Mouse (Mus musculus) limb, embryonic 14.5 days (tissue): ENCODE results near the gene Itm2c. TPM values are rescaled to one million over a fixed set of nuclear protein-coding genes. Genes with fewer than 3 reads are reported as not detected.
A peak's percentile ranks its signal among the peaks of the same experiment; 100 is the strongest.

Source experiments
- ATAC-seq: fragments of 200-750 bp; cut with Nextera tagmentation; 2 replicates; pipeline ENCODE4 v1.8.0; 2017; ENCODE audit warnings: low read depth, moderate number of reproducible peaks, moderate TSS enrichment; ENCODE audit not compliant: low FRiP score
- DNase-seq: peaks from one replicate; pipeline ENCODE4 v3.0.0-alpha.2; 2015; ENCODE audit warnings: low spot score
- H3K27ac ChIP-seq: fragments of 300-500 bp; sonication (generic); replicated peaks from 2 replicates; pipeline ENCODE4 v1.5.1; 2014; ENCODE audit warnings: low read depth, mild to moderate bottlenecking, low read length, moderate library complexity, mixed read lengths
- H3K27me3 ChIP-seq: fragments of 300-500 bp; sonication (generic); 2 replicates; pipeline ENCODE4 v1.6.1; 2014; ENCODE audit warnings: low read length, mixed read lengths; ENCODE audit not compliant: control insufficient read depth, insufficient read depth
- H3K36me3 ChIP-seq: fragments of 300-500 bp; sonication (generic); 2 replicates; pipeline ENCODE4 v1.6.1; 2014; ENCODE audit warnings: mild to moderate bottlenecking, low read length, moderate library complexity, mixed read lengths; ENCODE audit not compliant: control insufficient read depth, insufficient read depth
- H3K4me1 ChIP-seq: fragments of 300-500 bp; sonication (generic); 2 replicates; pipeline ENCODE4 v1.6.1; 2014; ENCODE audit warnings: antibody characterized with exemption, low read length, mixed read lengths; ENCODE audit not compliant: control insufficient read depth, insufficient read depth
- H3K4me2 ChIP-seq: fragments of 300-500 bp; sonication (generic); replicated peaks from 2 replicates; pipeline ENCODE4 v1.6.1; 2014; ENCODE audit warnings: low read depth, mild to moderate bottlenecking, low read length, moderate library complexity; ENCODE audit not compliant: severe bottlenecking
- H3K4me3 ChIP-seq: fragments of 300-500 bp; sonication (generic); replicated peaks from 2 replicates; pipeline ENCODE4 v1.5.1; 2014; ENCODE audit warnings: low read length
- H3K9ac ChIP-seq: fragments of 300-500 bp; sonication (generic); 2 replicates; pipeline ENCODE4 v1.6.1; 2014; ENCODE audit warnings: mild to moderate bottlenecking, low read depth, low read length, moderate library complexity; ENCODE audit not compliant: severe bottlenecking
- H3K9me3 ChIP-seq: fragments of 300-500 bp; sonication (generic); 2 replicates; pipeline ENCODE4 v1.6.1; 2016; ENCODE audit warnings: low read length; ENCODE audit not compliant: control insufficient read depth
- POLR2A ChIP-seq: fragments of 200-500 bp; IDR thresholded peaks from 2 replicates; pipeline ENCODE4 v1.8.0; 2012; ENCODE audit warnings: inconsistent platforms, mild to moderate bottlenecking, moderate library complexity, borderline replicate concordance; ENCODE audit not compliant: insufficient read depth, insufficient read length; ENCODE audit errors: extremely low read depth
- WGBS: fragments of 180-500 bp; shearing (Covaris S2); extraction: QIAGEN DNeasy Blood & Tissue Kit; methylation state at CpG from one replicate; pipeline ENCODE4 v1.1.7; 2014; 5-methylcytosine and 5-hydroxymethylcytosine counted together
- polyA plus RNA-seq, 2 experiments: library from polyadenylated mRNA; depleted of rRNA in 1 of 2; stranded (reverse) in 1 of 2; unstranded in 1 of 2; fragments of >200 nt; fragmentation: Nextera tagmentation in 1 of 2; extraction: Ambion mirVana in 1 of 2; gene quantifications; 2 replicates each; pipeline versions ENCODE4 v1.2.1 to v1.2.3; 2012 to 2014

Itm2c gene
- polyA plus RNA-seq, 2 experiments = 181 to 213 TPM

GRCm38 (mm10) chr1:85894748-85895360 is 773 bp downstream of the Itm2c start:
- DNase-seq (peak; percentile 89), ATAC-seq (peak; percentile 62)
- Histone ChIP-seq H3K4me2 (peak overlapping the region; percentile 84), H3K9me3 (no peaks in the 10 kb centered on the region), H3K36me3 (no peaks in the 10 kb centered on the region), H3K27ac (peak overlapping the region; percentile 96), H3K4me3 (peak overlapping the region; percentile 82), H3K27me3 (no peaks in the 10 kb centered on the region), H3K4me1 (peaks cover 46% of the 10 kb centered on the region), H3K9ac (peak overlapping the region; percentile 89)
- under 1% methylated on average over 29 of the region's 30 CpGs for WGBS
- no peak for TF ChIP-seq POLR2A

GRCm38 (mm10) chr1:85895391-85895837 is 1.3 kb downstream of the Itm2c start:
- ATAC-seq (peak; percentile 71), DNase-seq (peak; percentile 59)
- H3K9me3 ChIP-seq = no peaks in the 10 kb centered on the region
- WGBS = 2% methylated on average over 15 of the region's 15 CpGs
- H3K27me3 ChIP-seq = no peaks in the 10 kb centered on the region
- peak overlapping the region; percentile 84 for H3K4me2 ChIP-seq
- peak overlapping the region; percentile 82 for H3K4me3 ChIP-seq
- no peak for TF ChIP-seq POLR2A
- peak overlapping the region; percentile 89 for H3K9ac ChIP-seq
- H3K4me1 ChIP-seq = peaks cover 51% of the 10 kb centered on the region
- H3K36me3 ChIP-seq = 0 out of 2 replicates have a peak, but pooled peaks cover 5% of the 10 kb centered on the region
- H3K27ac ChIP-seq = peak overlapping the region; percentile 96

- Histone ChIP-seq H3K27ac (peak overlapping the region; percentile 96; the same call in 1 of the 2 replicates), H3K4me2 (peak overlapping the region; percentile 84), H3K4me1 (peaks cover 57% of the 10 kb centered on the region), H3K36me3 (0 out of 2 replicates have a peak, but pooled peaks cover 5% of the 10 kb centered on the region), H3K27me3 (no peaks in the 10 kb centered on the region), H3K9ac (peak overlapping the region; percentile 89; the same call in 1 of the 2 replicates), H3K9me3 (no peaks in the 10 kb centered on the region), H3K4me3 (peak overlapping the region; percentile 82)
- no peak for TF ChIP-seq POLR2A
- ATAC-seq (no peak), DNase-seq (no peak)
- WGBS = 84% methylated on average over 5 of the region's 5 CpGs
Observed at GRCm38 (mm10) chr1:85896110-85896509, 2.0 kb downstream of the Itm2c start.

GRCm38 (mm10) chr1:85896781-85897700 is 3.0 kb downstream of the Itm2c start:
- 0 out of 2 replicates have a peak overlapping the region, but pooled peaks have one; percentile 25 for H3K9ac ChIP-seq
- H3K4me3 ChIP-seq = no peak overlapping the region
- H3K27ac ChIP-seq = peak overlapping the region; percentile 58

GRCm38 (mm10) chr1:85897901-85898760 is 4.0 kb downstream of the Itm2c start:
- H3K4me3 ChIP-seq = no peak overlapping the region
- DNase-seq = peak; percentile 63
- H3K27ac ChIP-seq = no peak overlapping the region; the same call in 1 of the 2 replicates
- no peaks in the 10 kb centered on the region for H3K9me3 ChIP-seq
- H3K9ac ChIP-seq = no peak overlapping the region
- TF ChIP-seq POLR2A = no peak
- WGBS = 12% methylated on average over 8 of the region's 8 CpGs
- H3K36me3 ChIP-seq = peaks cover 10% of the 10 kb centered on the region; the same call in 1 of the 2 replicates
- peak overlapping the region; percentile 84; the same call in 1 of the 2 replicates for H3K4me2 ChIP-seq
- H3K4me1 ChIP-seq = peaks cover 67% of the 10 kb centered on the region
- H3K27me3 ChIP-seq = no peaks in the 10 kb centered on the region
- ATAC-seq = no peak

More at GRCm38 (mm10) chr1:85896781-85897700, 3.0 kb downstream of the Itm2c start:
- 65% methylated on average over 12 of the region's 12 CpGs for WGBS
- TF ChIP-seq POLR2A = no peak
- ATAC-seq (no peak), DNase-seq (no peak)
- Histone ChIP-seq H3K4me2 (peak overlapping the region; percentile 84), H3K4me1 (peaks cover 66% of the 10 kb centered on the region), H3K27me3 (no peaks in the 10 kb centered on the region), H3K9me3 (no peaks in the 10 kb centered on the region), H3K36me3 (0 out of 2 replicates have a peak, but pooled peaks cover 5% of the 10 kb centered on the region)
